Comparison of ENCODE assay signal across 8 mouse cellular contexts in genomic region chr16:35154641-35155390, GRCm38 (mm10). TPM values are rescaled to one million over a fixed set of nuclear protein-coding genes. Genes with fewer than 3 reads are reported as not detected.
A peak's percentile ranks its signal among the peaks of the same experiment; 100 is the strongest.
DNase-seq lines count a peak whose midpoint lies in the region; ATAC-seq and TF ChIP-seq lines count a peak whose summit lies in the region.

TSS of gene Adcy5 (plus strand) at chr16:35154877.

- H3K36me3 ChIP-seq in forebrain, embryonic 16.5 days (ENCODE audit: control insufficient read depth, insufficient read depth): no peaks in the 10 kb centered on the region
- H3K36me3 ChIP-seq in hindbrain, embryonic 15.5 days: no peaks in the 10 kb centered on the region
- H3K36me3 ChIP-seq in limb, embryonic 14.5 days (ENCODE audit: control insufficient read depth, insufficient read depth, low read length): no peaks in the 10 kb centered on the region
- no peaks in the 10 kb centered on the region for H3K36me3 ChIP-seq in neural tube, embryonic 12.5 days

- H3K4me1 ChIP-seq in brown adipose tissue, adult 24 weeks (ENCODE audit: control insufficient read depth, insufficient read depth, insufficient read length, low read length): no peaks in the 10 kb centered on the region
- peaks cover 48% of the 10 kb centered on the region for H3K4me1 ChIP-seq in forebrain, embryonic 16.5 days (replicated peaks; ENCODE audit: control insufficient read depth, insufficient read depth, low read length)
- H3K4me1 ChIP-seq in hindbrain, embryonic 15.5 days (replicated peaks): peaks cover 62% of the 10 kb centered on the region
- peaks cover 10% of the 10 kb centered on the region for H3K4me1 ChIP-seq in limb, embryonic 14.5 days (ENCODE audit: control insufficient read depth, insufficient read depth, low read length)
- peaks cover 47% of the 10 kb centered on the region for H3K4me1 ChIP-seq in neural tube, embryonic 12.5 days

- no peak for TF ChIP-seq POLR2A in limb, embryonic 14.5 days (IDR thresholded peaks at IDR 0.05; ENCODE audit: borderline replicate concordance, extremely low read depth, insufficient read depth, insufficient read length)

- no peak within 1 kb of the TSS for H3K27ac ChIP-seq in brown adipose tissue, adult 24 weeks (replicated peaks; ENCODE audit: low read depth, low read length)
- H3K27ac ChIP-seq in forebrain, embryonic 16.5 days (ENCODE audit: low read length): peak within 1 kb of the TSS; percentile 85
- H3K27ac ChIP-seq in hindbrain, embryonic 15.5 days (replicated peaks): peak within 1 kb of the TSS; percentile 89
- H3K27ac ChIP-seq in limb, embryonic 14.5 days (replicated peaks; ENCODE audit: low read depth, low read length): 0 out of 2 replicates have a peak within 1 kb of the TSS, but pooled peaks have one; percentile 38
- peak within 1 kb of the TSS; percentile 57; the same call in 1 of the 2 replicates for H3K27ac ChIP-seq in neural tube, embryonic 12.5 days

- DNase-seq in layer of hippocampus, adult 18-20 months (ENCODE audit: low spot score in 2 of 2): peak; percentile 35 to 41
- DNase-seq in layer of hippocampus, adult 11-12 months (ENCODE audit: low spot score): no peak
- no peak for DNase-seq in limb, embryonic 14.5 days (ENCODE audit: low spot score)

- H3K9ac ChIP-seq in forebrain, embryonic 16.5 days (replicated peaks; ENCODE audit: low read depth, low read length): peak within 1 kb of the TSS; percentile 92
- H3K9ac ChIP-seq in hindbrain, embryonic 15.5 days: peak within 1 kb of the TSS; percentile 92
- peak within 1 kb of the TSS; percentile 73 for H3K9ac ChIP-seq in limb, embryonic 14.5 days (ENCODE audit: low read depth, low read length, severe bottlenecking)
- peak within 1 kb of the TSS; percentile 87 for H3K9ac ChIP-seq in neural tube, embryonic 12.5 days

- peaks cover 11% of the 10 kb centered on the region; the same call in 1 of the 2 replicates for H3K27me3 ChIP-seq in forebrain, embryonic 16.5 days (replicated peaks; ENCODE audit: control insufficient read depth, insufficient read depth, low read length)
- peaks cover 4% of the 10 kb centered on the region for H3K27me3 ChIP-seq in hindbrain, embryonic 15.5 days
- peaks cover 38% of the 10 kb centered on the region for H3K27me3 ChIP-seq in limb, embryonic 14.5 days (ENCODE audit: control insufficient read depth, insufficient read depth, low read length)
- H3K27me3 ChIP-seq in neural tube, embryonic 12.5 days (replicated peaks): peaks cover 44% of the 10 kb centered on the region

- no peaks in the 10 kb centered on the region for H3K9me3 ChIP-seq in forebrain, embryonic 16.5 days (ENCODE audit: control insufficient read depth, low read length)
- H3K9me3 ChIP-seq in hindbrain, embryonic 15.5 days: no peaks in the 10 kb centered on the region
- H3K9me3 ChIP-seq in limb, embryonic 14.5 days (ENCODE audit: control insufficient read depth, low read length): no peaks in the 10 kb centered on the region
- no peaks in the 10 kb centered on the region for H3K9me3 ChIP-seq in neural tube, embryonic 12.5 days

- WGBS in forebrain, embryonic 16.5 days: 1% methylated on average over 78 of the region's 104 CpGs
- under 1% methylated on average over 47 of the region's 104 CpGs for WGBS in hindbrain, embryonic 15.5 days
- 0% methylated on average over 22 of the region's 104 CpGs for WGBS in limb, embryonic 14.5 days
- 1% methylated on average over 74 of the region's 104 CpGs for WGBS in neural tube, embryonic 12.5 days

- peak within 1 kb of the TSS; percentile 82 for H3K4me2 ChIP-seq in forebrain, embryonic 16.5 days (ENCODE audit: low read length)
- peak within 1 kb of the TSS; percentile 70 for H3K4me2 ChIP-seq in hindbrain, embryonic 15.5 days
- H3K4me2 ChIP-seq in limb, embryonic 14.5 days (replicated peaks; ENCODE audit: low read depth, low read length, severe bottlenecking): peak within 1 kb of the TSS; percentile 97
- H3K4me2 ChIP-seq in neural tube, embryonic 12.5 days (replicated peaks): peak within 1 kb of the TSS; percentile 97

- peak within 1 kb of the TSS; percentile 53 for H3K4me3 ChIP-seq in brown adipose tissue, adult 24 weeks (ENCODE audit: insufficient read depth, low read depth, low read length)
- H3K4me3 ChIP-seq in forebrain, embryonic 16.5 days (replicated peaks; ENCODE audit: low read length): peak within 1 kb of the TSS; percentile 72
- H3K4me3 ChIP-seq in hindbrain, embryonic 15.5 days: peak within 1 kb of the TSS; percentile 82
- peak within 1 kb of the TSS; percentile 67 for H3K4me3 ChIP-seq in limb, embryonic 14.5 days (replicated peaks; ENCODE audit: low read length)
- H3K4me3 ChIP-seq in neural tube, embryonic 12.5 days: peak within 1 kb of the TSS; percentile 74

- peak; percentile 69 for ATAC-seq in forebrain, embryonic 16.5 days
- ATAC-seq in hindbrain, embryonic 15.5 days (ENCODE audit: low FRiP score, low read depth): peak; percentile 52
- peak; percentile 70; the same call in 1 of the 2 replicates for ATAC-seq in limb, embryonic 14.5 days (ENCODE audit: low FRiP score, low read depth)
- peak; percentile 63 for ATAC-seq in neural tube, embryonic 12.5 days (ENCODE audit: low FRiP score, low read depth)
- ATAC-seq in inflammation-experienced regulatory T-cells, adult 6 months: no peak

RNA-seq across cellular contexts. Expression of gene Adcy5, which starts in this region (rescaled TPM):
- total RNA-seq in layer of hippocampus, adult 18-20 months (2021): 10 to 100 TPM; 78.7 to 83.5 TPM
- polyA plus RNA-seq in brown adipose tissue, adult 24 weeks (2012; ENCODE audit: insufficient read depth, insufficient read length, missing spikeins): 1.9 and 4.6 TPM in 2 replicates
- 5.8 and 6.8 TPM in 2 replicates for polyA plus RNA-seq in forebrain, embryonic 16.5 days (2015; fragmentation: Nextera tagmentation; extraction: Ambion mirVana)
- polyA plus RNA-seq in hindbrain, embryonic 15.5 days (2015; fragmentation: Nextera tagmentation; extraction: Ambion mirVana): 7.1 and 7.6 TPM in 2 replicates
- polyA plus RNA-seq in limb, embryonic 14.5 days (2012; rRNA removed): 10.1 and 13.8 TPM in 2 replicates
- polyA plus RNA-seq in limb, embryonic 14.5 days (2014; fragmentation: Nextera tagmentation; extraction: Ambion mirVana): 2.5 and 3.5 TPM in 2 replicates
- 3.6 and 3.8 TPM in 2 replicates for polyA plus RNA-seq in neural tube, embryonic 12.5 days (2016; fragmentation: Nextera tagmentation; extraction: Ambion mirVana)
- polyA plus RNA-seq in inflammation-experienced regulatory T-cells, adult 6 months (2017; shearing (Covaris generic)): under 1 TPM; 0.04 to 0.33 (median 0.10) TPM

Comparison
In these comparisons a context has a peak if more than half of its experiments do, and no peak if none do; other contexts are left out.
1. DNase-seq: peak in layer of hippocampus, adult 18-20 months (2 of 2); none in layer of hippocampus, adult 11-12 months (single experiment) and limb, embryonic 14.5 days (single experiment).
2. Peak in every context shown above with its lines, with median percentiles within 50 percentile points of each other: H3K4me3 ChIP-seq, H3K4me2 ChIP-seq and H3K9ac ChIP-seq.